In the genomic region with DNA sequence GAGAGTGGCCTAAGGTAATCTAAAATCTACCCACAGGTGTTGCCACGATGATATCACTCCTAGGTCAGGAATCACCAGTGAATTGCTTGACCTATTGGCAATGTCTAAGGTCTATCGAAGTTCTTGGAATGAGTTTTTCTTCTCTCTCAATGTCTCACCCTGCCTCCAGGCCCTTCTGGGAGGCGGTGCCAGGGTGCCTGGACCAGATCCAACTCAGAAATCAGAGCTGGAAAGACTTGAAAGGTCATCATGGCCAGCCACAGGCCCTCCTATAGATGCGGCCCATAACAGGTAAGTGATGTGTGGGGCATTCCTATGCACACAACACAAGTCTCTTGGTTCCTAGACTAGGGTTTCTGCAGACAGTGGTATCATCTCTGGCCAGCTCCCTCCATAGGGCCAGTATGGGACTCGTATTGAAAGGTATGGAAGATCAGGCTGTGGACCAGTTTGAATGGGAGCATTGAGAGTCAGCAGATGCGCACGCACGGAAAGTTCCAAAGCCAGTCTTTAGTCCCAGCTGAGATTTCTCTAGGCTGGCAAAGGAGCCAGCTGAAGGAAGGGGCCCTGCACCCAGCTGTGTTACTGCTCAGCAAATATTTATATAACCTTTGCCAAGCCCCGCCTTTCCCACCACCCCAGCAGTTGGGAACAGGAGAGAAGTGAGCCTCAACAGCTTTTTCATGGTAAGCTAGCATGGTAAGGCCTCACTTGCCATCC, we compare ENCODE assay signal across 14 mouse cellular contexts.
DNase-seq lines count a peak whose midpoint lies in the region; ATAC-seq and TF ChIP-seq lines count a peak whose summit lies in the region.
"Had no signal": no experiment of that assay in that cellular context is flagged by ENCODE, and none has a peak within 500 bp of the region (broad histone marks: within the 10 kb centered on the region; RNA-seq: fewer than 3 reads in every experiment).

No protein-coding gene starts in this region.

- peak; percentile 65 for DNase-seq in adrenal gland, adult 2 months
- DNase-seq in adrenal gland, adult 18-20 months (ENCODE audit: low spot score in 2 of 2): no peak
- no peak for DNase-seq in hindbrain, embryonic 11.5 days (ENCODE audit: low spot score)
- peak; percentile 48 to 66 for DNase-seq in adrenal gland, postnatal 36 days
- DNase-seq in lung, postnatal 0 days (ENCODE audit: low spot score): peak; percentile 71
- no peak for DNase-seq in spleen, postnatal 10 days (ENCODE audit: low spot score in 2 of 2)
- DNase-seq in ovary, postnatal 36 days (ENCODE audit: low spot score): no peak
- DNase-seq: gastrocnemius, postnatal 14 days; spleen, adult 18-20 months had no signal

- TF ChIP-seq CTCF in lung, postnatal 0 days (IDR thresholded peaks at IDR 0.05): no peak

- WGBS in hindbrain, embryonic 13.5 days: 75% methylated on average over 9 of the region's 9 CpGs
- WGBS in hindbrain, embryonic 11.5 days: 75% methylated on average over 9 of the region's 9 CpGs
- WGBS in lung, postnatal 0 days: 29% methylated on average over 9 of the region's 9 CpGs

- peaks cover 85% of the 10 kb centered on the region for H3K4me1 ChIP-seq in hindbrain, embryonic 13.5 days (replicated peaks)
- H3K4me1 ChIP-seq in hindbrain, embryonic 11.5 days (replicated peaks; ENCODE audit: control insufficient read depth, insufficient read depth, low read length): peaks cover 5% of the 10 kb centered on the region
- peaks cover 20% of the 10 kb centered on the region for H3K4me1 ChIP-seq in lung, postnatal 0 days (ENCODE audit: insufficient read depth, low read depth, low read length)

- H3K4me3 ChIP-seq in hindbrain, embryonic 13.5 days: no peak overlapping the region
- H3K4me3 ChIP-seq in hindbrain, embryonic 11.5 days (ENCODE audit: low read depth, low read length): no peak overlapping the region
- no peak overlapping the region for H3K4me3 ChIP-seq in lung, postnatal 0 days (ENCODE audit: low read depth, low read length)
- H3K4me3 ChIP-seq: embryonic facial prominence, embryonic 15.5 days; megakaryocyte, embryonic 14.5 days; neural tube, embryonic 15.5 days had no signal

- H3K27ac ChIP-seq in hindbrain, embryonic 13.5 days: no peak overlapping the region
- no peak overlapping the region for H3K27ac ChIP-seq in hindbrain, embryonic 11.5 days (ENCODE audit: low read depth, low read length)
- no peak overlapping the region for H3K27ac ChIP-seq in lung, postnatal 0 days (ENCODE audit: low read length)
- H3K27ac ChIP-seq: embryonic facial prominence, embryonic 15.5 days; neural tube, embryonic 15.5 days had no signal

- H3K4me2 ChIP-seq in hindbrain, embryonic 13.5 days: no peak overlapping the region
- no peak overlapping the region for H3K4me2 ChIP-seq in hindbrain, embryonic 11.5 days (replicated peaks; ENCODE audit: low read depth, low read length)
- H3K4me2 ChIP-seq in lung, postnatal 0 days (replicated peaks; ENCODE audit: low read depth, low read length): no peak overlapping the region
- H3K4me2 ChIP-seq: embryonic facial prominence, embryonic 15.5 days; neural tube, embryonic 15.5 days had no signal

- no peaks in the 10 kb centered on the region for H3K9me3 ChIP-seq in hindbrain, embryonic 13.5 days
- H3K9me3 ChIP-seq in hindbrain, embryonic 11.5 days (ENCODE audit: control insufficient read depth, low read length): no peaks in the 10 kb centered on the region
- no peaks in the 10 kb centered on the region for H3K9me3 ChIP-seq in lung, postnatal 0 days (ENCODE audit: low read length)
- H3K9me3 ChIP-seq: embryonic facial prominence, embryonic 15.5 days; megakaryocyte, embryonic 14.5 days; neural tube, embryonic 15.5 days had no signal

- TF ChIP-seq EP300 in lung, postnatal 0 days (IDR thresholded peaks at IDR 0.05): no peak

- no peaks in the 10 kb centered on the region for H3K27me3 ChIP-seq in hindbrain, embryonic 13.5 days
- H3K27me3 ChIP-seq in hindbrain, embryonic 11.5 days (ENCODE audit: control insufficient read depth, insufficient read depth, low read length): peaks cover 3% of the 10 kb centered on the region; the same call in 1 of the 2 replicates
- no peaks in the 10 kb centered on the region for H3K27me3 ChIP-seq in lung, postnatal 0 days (replicated peaks; ENCODE audit: insufficient read depth, low read length)
- H3K27me3 ChIP-seq: embryonic facial prominence, embryonic 15.5 days; neural tube, embryonic 15.5 days; Patski had no signal

- no peak for ATAC-seq in hindbrain, embryonic 13.5 days (ENCODE audit: low FRiP score)
- no peak for ATAC-seq in hindbrain, embryonic 11.5 days (ENCODE audit: low FRiP score)
- ATAC-seq in lung, postnatal 0 days: peak; percentile 79
- ATAC-seq: Patski had no signal

- H3K9ac ChIP-seq in hindbrain, embryonic 13.5 days: 0 out of 2 replicates have a peak overlapping the region, but pooled peaks have one; percentile 2
- no peak overlapping the region for H3K9ac ChIP-seq in hindbrain, embryonic 11.5 days (ENCODE audit: low read depth, low read length)
- H3K9ac ChIP-seq in lung, postnatal 0 days (replicated peaks; ENCODE audit: low read depth): no peak overlapping the region
- H3K9ac ChIP-seq: embryonic facial prominence, embryonic 15.5 days; neural tube, embryonic 15.5 days had no signal

- no peaks in the 10 kb centered on the region for H3K36me3 ChIP-seq in hindbrain, embryonic 13.5 days
- no peaks in the 10 kb centered on the region for H3K36me3 ChIP-seq in hindbrain, embryonic 11.5 days (ENCODE audit: control insufficient read depth, insufficient read depth, low read length)
- H3K36me3 ChIP-seq in lung, postnatal 0 days (ENCODE audit: insufficient read depth, low read length): no peaks in the 10 kb centered on the region
- H3K36me3 ChIP-seq: embryonic facial prominence, embryonic 15.5 days; neural tube, embryonic 15.5 days had no signal

Comparison
In these comparisons a context has a peak if more than half of its experiments do, and no peak if none do; other contexts are left out.
1. DNase-seq: peak in adrenal gland, adult 2 months (single experiment), adrenal gland, postnatal 36 days (2 of 2) and lung, postnatal 0 days (single experiment); none in adrenal gland, adult 18-20 months (0 of 2), hindbrain, embryonic 11.5 days (single experiment), spleen, postnatal 10 days (0 of 2) and ovary, postnatal 36 days (single experiment).